Mouse (Mus musculus) forebrain, embryonic 11.5 days (tissue): Measurements from ENCODE around the gene Avpi1. TPM values are rescaled to one million over a fixed set of nuclear protein-coding genes. Genes with fewer than 3 reads are reported as not detected.

Source experiments
- ATAC-seq: fragments of 200-750 bp; cut with Nextera tagmentation; replicated peaks from 2 replicates; pipeline ENCODE4 v1.8.0; 2017; ENCODE audit warnings: moderate TSS enrichment; ENCODE audit not compliant: low FRiP score
- DNase-seq: peaks from one replicate; pipeline ENCODE4 v3.0.0-alpha.2; 2017; ENCODE audit warnings: low spot score
- H3K27ac ChIP-seq: fragments of 300-500 bp; sonication (generic); 2 replicates; pipeline ENCODE4 v1.5.1; 2014; ENCODE audit warnings: low read depth, low read length
- H3K27me3 ChIP-seq: fragments of 300-500 bp; sonication (generic); 2 replicates; pipeline ENCODE4 v1.6.1; 2014; ENCODE audit warnings: mild to moderate bottlenecking, low read length, mixed read lengths; ENCODE audit not compliant: control insufficient read depth, insufficient read depth
- H3K36me3 ChIP-seq: fragments of 300-500 bp; sonication (generic); 2 replicates; pipeline ENCODE4 v1.6.1; 2014; ENCODE audit warnings: mild to moderate bottlenecking, low read length, moderate library complexity, mixed read lengths; ENCODE audit not compliant: control insufficient read depth, insufficient read depth
- H3K4me1 ChIP-seq: fragments of 300-500 bp; sonication (generic); replicated peaks from 2 replicates; pipeline ENCODE4 v1.6.1; 2014; ENCODE audit warnings: low read length, mixed read lengths; ENCODE audit not compliant: control insufficient read depth, insufficient read depth
- H3K4me2 ChIP-seq: fragments of 300-500 bp; sonication (generic); 2 replicates; pipeline ENCODE4 v1.6.1; 2014; ENCODE audit warnings: low read depth, mild to moderate bottlenecking, low read length, moderate library complexity, mixed read lengths; ENCODE audit not compliant: severe bottlenecking
- H3K4me3 ChIP-seq: fragments of 300-500 bp; sonication (generic); 2 replicates; pipeline ENCODE4 v1.5.1; 2014; ENCODE audit warnings: low read depth, low read length
- H3K9ac ChIP-seq: fragments of 300-500 bp; sonication (generic); 2 replicates; pipeline ENCODE4 v1.6.1; 2014; ENCODE audit warnings: low read length
- H3K9me3 ChIP-seq: fragments of 300-500 bp; sonication (generic); 2 replicates; pipeline ENCODE4 v1.6.1; 2016; ENCODE audit warnings: low read length, mixed read lengths; ENCODE audit not compliant: control insufficient read depth
- WGBS: fragments of 180-500 bp; shearing (Covaris S2); extraction: QIAGEN DNeasy Blood & Tissue Kit; methylation state at CpG from one replicate; pipeline ENCODE4 v1.1.7; 2014; 5-methylcytosine and 5-hydroxymethylcytosine counted together
- polyA plus RNA-seq: library from polyadenylated mRNA; unstranded; fragments of >200 nt; fragmentation: Nextera tagmentation; extraction: Ambion mirVana; gene quantifications from 2 replicates; pipeline ENCODE4 v1.2.1, GENCODE M21; 2014

Gene Avpi1
- polyA plus RNA-seq, 1 experiment from 2014 or later: 16.3 TPM

GRCm38 (mm10) chr19:42127024-42127423 lies 1.8 kb downstream of the Avpi1 start:
- Histone ChIP-seq H3K4me1 (peaks cover 4% of the 10 kb centered on the region), H3K4me3 (no peak overlapping the region), H3K27me3 (no peaks in the 10 kb centered on the region), H3K4me2 (no peak overlapping the region), H3K9me3 (no peaks in the 10 kb centered on the region), H3K9ac (no peak overlapping the region), H3K27ac (no peak overlapping the region), H3K36me3 (no peaks in the 10 kb centered on the region)
- ATAC-seq (no peak), DNase-seq (no peak)
- 90% methylated on average over 5 of the region's 5 CpGs for WGBS

- Histone ChIP-seq H3K9me3 (no peaks in the 10 kb centered on the region), H3K9ac (no peak overlapping the region), H3K27ac (no peak overlapping the region), H3K36me3 (peaks cover 2% of the 10 kb centered on the region; the same call in 1 of the 2 replicates), H3K4me1 (peaks cover 4% of the 10 kb centered on the region), H3K27me3 (no peaks in the 10 kb centered on the region), H3K4me2 (no peak overlapping the region), H3K4me3 (no peak overlapping the region)
- DNase-seq: no peak
- 84% methylated on average over 6 of the region's 6 CpGs for WGBS
- no peak for ATAC-seq
Measured at GRCm38 (mm10) chr19:42126219-42126605, 2.6 kb downstream of the Avpi1 start.

DNA sequence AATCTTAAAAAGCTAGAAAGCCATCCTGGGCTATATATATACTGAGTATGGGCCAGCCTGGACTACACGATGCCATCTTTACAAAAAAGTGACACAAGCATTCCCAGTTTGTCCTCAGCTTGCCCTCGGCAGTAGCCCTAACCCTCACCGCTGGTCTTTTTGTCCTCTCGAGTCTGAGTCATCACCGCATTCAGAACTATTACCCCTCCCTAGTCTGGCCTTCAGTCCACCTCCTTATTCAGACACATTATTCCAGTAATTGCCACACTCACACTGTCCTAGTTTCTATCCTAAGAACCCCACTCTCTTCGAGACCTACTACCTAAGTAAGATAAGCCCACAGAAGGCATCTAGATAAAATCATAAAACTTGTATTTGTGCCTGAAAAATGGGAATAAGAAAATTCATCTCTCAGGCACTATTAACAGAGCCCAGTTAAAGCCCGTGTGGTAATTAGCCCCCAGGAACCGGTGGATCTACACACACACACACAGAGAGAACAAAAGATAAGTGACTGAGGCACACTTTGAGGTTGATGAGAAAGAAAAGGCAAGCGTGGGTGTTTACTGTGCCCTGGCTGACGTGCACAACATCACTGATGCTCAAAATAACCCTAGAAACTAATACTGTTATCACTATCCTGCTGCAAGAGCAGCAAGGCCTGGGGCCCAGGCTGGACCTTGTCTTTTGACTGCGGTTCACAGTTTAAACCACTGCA lies 3.2 kb downstream of the Avpi1 start:
- DNase-seq: no peak
- peaks cover 2% of the 10 kb centered on the region; the same call in 1 of the 2 replicates for H3K36me3 ChIP-seq
- H3K4me3 ChIP-seq: no peak overlapping the region
- peaks cover 4% of the 10 kb centered on the region for H3K4me1 ChIP-seq
- H3K27ac ChIP-seq: no peak overlapping the region
- H3K27me3 ChIP-seq: no peaks in the 10 kb centered on the region
- WGBS: 85% methylated on average over 11 of the region's 11 CpGs
- no peak overlapping the region for H3K4me2 ChIP-seq
- H3K9me3 ChIP-seq: no peaks in the 10 kb centered on the region
- no peak overlapping the region for H3K9ac ChIP-seq
- ATAC-seq: no peak

- peaks cover 2% of the 10 kb centered on the region for H3K4me1 ChIP-seq
- H3K27me3 ChIP-seq: no peaks in the 10 kb centered on the region
- no peak overlapping the region for H3K27ac ChIP-seq
- H3K4me2 ChIP-seq: no peak overlapping the region
- no peak overlapping the region for H3K4me3 ChIP-seq
- no peak overlapping the region for H3K9ac ChIP-seq
- peaks cover 2% of the 10 kb centered on the region; the same call in 1 of the 2 replicates for H3K36me3 ChIP-seq
- ATAC-seq (no peak), DNase-seq (no peak)
- no peaks in the 10 kb centered on the region for H3K9me3 ChIP-seq
- WGBS: 86% methylated on average over 13 of the region's 13 CpGs
Measured at GRCm38 (mm10) chr19:42124684-42125083, 4.2 kb downstream of the Avpi1 start.

GRCm38 (mm10) chr19:42120451-42120850 lies 8.4 kb downstream of the Avpi1 start:
- H3K36me3 ChIP-seq: peaks cover 2% of the 10 kb centered on the region; the same call in 1 of the 2 replicates
- WGBS: 95% methylated on average over 8 of the region's 8 CpGs
- no peak overlapping the region for H3K4me3 ChIP-seq
- H3K27me3 ChIP-seq: no peaks in the 10 kb centered on the region
- H3K9me3 ChIP-seq: no peaks in the 10 kb centered on the region
- no peak overlapping the region for H3K27ac ChIP-seq
- no peaks in the 10 kb centered on the region for H3K4me1 ChIP-seq
- H3K9ac ChIP-seq: no peak overlapping the region
- no peak overlapping the region for H3K4me2 ChIP-seq
- DNase-seq (no peak), ATAC-seq (no peak)

DNA sequence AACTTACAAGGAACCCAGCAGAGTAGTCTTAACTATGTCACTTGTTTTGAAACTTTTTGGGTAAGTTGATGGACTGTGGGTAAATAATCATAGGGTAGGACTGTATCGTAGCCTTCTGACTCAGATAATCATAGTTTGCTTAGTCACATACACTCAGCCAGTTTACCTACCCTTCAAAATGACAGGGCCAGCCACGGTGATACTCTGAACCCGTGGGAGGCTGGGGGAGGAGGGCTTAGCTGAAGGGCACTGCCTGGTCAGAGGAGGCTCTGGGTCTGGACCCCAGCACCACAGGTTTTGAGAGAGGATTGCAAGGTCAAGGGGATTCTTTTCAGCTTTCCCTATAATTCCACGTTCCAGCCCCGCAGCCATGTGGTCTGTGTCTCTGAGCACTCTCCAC lies 10.3 kb downstream of the Avpi1 start:
- H3K36me3 ChIP-seq: peaks cover 2% of the 10 kb centered on the region; the same call in 1 of the 2 replicates

DNA sequence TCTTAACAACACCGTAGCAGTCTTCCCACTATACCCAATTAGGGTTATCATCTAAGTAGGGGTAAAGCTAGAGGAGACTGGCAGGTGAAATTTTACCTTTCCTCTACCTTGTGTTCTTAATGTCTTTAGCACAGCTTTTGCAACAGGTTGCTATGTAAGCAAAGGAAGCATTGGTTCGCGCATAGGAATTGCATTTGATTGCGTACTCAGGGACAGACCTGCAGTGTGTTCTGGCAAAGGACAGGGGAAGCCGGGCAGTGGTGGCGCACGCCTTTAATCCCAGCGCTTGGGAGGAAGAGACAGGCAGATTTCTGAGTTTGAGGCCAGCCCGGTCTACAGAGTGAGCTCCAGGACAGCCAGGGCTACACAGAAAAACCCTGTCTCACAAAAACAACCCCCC lies 10.7 kb downstream of the Avpi1 start:
- H3K27ac ChIP-seq: no peak overlapping the region
- no peak overlapping the region for H3K4me2 ChIP-seq
- WGBS: 93% methylated on average over 9 of the region's 9 CpGs
- H3K27me3 ChIP-seq: no peaks in the 10 kb centered on the region
- H3K9me3 ChIP-seq: no peaks in the 10 kb centered on the region
- no peak for ATAC-seq
- H3K36me3 ChIP-seq: peaks cover 2% of the 10 kb centered on the region; the same call in 1 of the 2 replicates
- H3K4me3 ChIP-seq: no peak overlapping the region
- H3K9ac ChIP-seq: no peak overlapping the region
- DNase-seq: no peak
- no peaks in the 10 kb centered on the region for H3K4me1 ChIP-seq

More for the DNA sequence above, 10.3 kb downstream of the Avpi1 start:
- WGBS: 85% methylated on average over 5 of the region's 5 CpGs
- no peak for ATAC-seq
- DNase-seq: no peak
- Histone ChIP-seq H3K9me3 (no peaks in the 10 kb centered on the region), H3K9ac (no peak overlapping the region), H3K27ac (no peak overlapping the region), H3K4me2 (no peak overlapping the region), H3K4me3 (no peak overlapping the region), H3K4me1 (no peaks in the 10 kb centered on the region), H3K27me3 (no peaks in the 10 kb centered on the region)

DNA sequence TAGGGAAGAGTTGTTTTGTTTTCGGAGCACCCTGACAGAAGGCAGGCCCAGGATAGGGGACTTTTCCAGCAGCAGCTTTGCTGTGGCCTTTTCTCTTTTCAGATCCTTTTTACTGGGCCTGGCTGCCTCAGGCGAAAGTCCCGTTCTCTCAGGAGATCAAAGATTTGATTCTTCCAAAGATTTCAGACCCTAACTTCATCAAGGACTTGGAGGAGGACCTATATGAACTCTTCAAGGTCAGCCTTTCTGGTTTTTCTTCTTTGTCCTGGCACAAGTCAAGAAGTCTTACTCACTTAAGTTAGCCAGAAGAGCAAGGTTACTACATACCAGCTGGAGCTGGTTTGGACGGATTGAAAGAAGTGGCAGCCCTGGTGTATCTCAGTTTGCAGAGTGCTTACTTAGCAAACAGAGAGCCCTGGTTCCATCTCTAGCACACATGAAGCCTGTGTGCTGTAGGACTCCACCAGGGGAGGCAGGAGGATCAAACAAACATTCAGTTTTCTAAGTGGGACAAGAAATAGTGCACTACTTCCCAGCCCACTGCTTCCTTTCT lies 13.0 kb downstream of the Avpi1 start:
- Histone ChIP-seq H3K9ac (no peak overlapping the region), H3K4me2 (no peak overlapping the region), H3K9me3 (no peaks in the 10 kb centered on the region), H3K4me3 (no peak overlapping the region), H3K36me3 (no peaks in the 10 kb centered on the region; the same call in 1 of the 2 replicates), H3K27ac (no peak overlapping the region), H3K4me1 (no peaks in the 10 kb centered on the region), H3K27me3 (no peaks in the 10 kb centered on the region)
- DNase-seq: no peak
- 83% methylated on average over 4 of the region's 4 CpGs for WGBS
- no peak for ATAC-seq

- H3K9me3 ChIP-seq: no peaks in the 10 kb centered on the region
- H3K36me3 ChIP-seq: peaks cover 4% of the 10 kb centered on the region; the same call in 1 of the 2 replicates
- H3K27ac ChIP-seq: no peak overlapping the region
- H3K4me2 ChIP-seq: no peak overlapping the region
- ATAC-seq (no peak), DNase-seq (no peak)
- H3K4me1 ChIP-seq: no peaks in the 10 kb centered on the region
- no peaks in the 10 kb centered on the region for H3K27me3 ChIP-seq
- no peak overlapping the region for H3K9ac ChIP-seq
- no peak overlapping the region for H3K4me3 ChIP-seq
- 96% methylated on average over 9 of the region's 9 CpGs for WGBS
Measured at GRCm38 (mm10) chr19:42104681-42105080, 24.2 kb downstream of the Avpi1 start.
